Mouse (Mus musculus): ENCODE measurements around the gene Mettl7a1. TPM values are rescaled to one million over a fixed set of nuclear protein-coding genes. Genes with fewer than 3 reads are reported as not detected.
A peak's percentile ranks its signal among the peaks of the same experiment; 100 is the strongest.
"Not testable (repeated sequence)": the region's sequence is repeated elsewhere in the genome, so short reads cannot be mapped to it uniquely, and the experiment has no call there.

The Mettl7a1 gene
- total RNA-seq (2021): 10 to 100 TPM; 45.8 to 48.5 TPM
- long read RNA-seq, partial matches to known transcripts: 0 of 7 reads
- long read RNA-seq, other reads (novel, unspliced or antisense): 3 of 7 reads

DNA sequence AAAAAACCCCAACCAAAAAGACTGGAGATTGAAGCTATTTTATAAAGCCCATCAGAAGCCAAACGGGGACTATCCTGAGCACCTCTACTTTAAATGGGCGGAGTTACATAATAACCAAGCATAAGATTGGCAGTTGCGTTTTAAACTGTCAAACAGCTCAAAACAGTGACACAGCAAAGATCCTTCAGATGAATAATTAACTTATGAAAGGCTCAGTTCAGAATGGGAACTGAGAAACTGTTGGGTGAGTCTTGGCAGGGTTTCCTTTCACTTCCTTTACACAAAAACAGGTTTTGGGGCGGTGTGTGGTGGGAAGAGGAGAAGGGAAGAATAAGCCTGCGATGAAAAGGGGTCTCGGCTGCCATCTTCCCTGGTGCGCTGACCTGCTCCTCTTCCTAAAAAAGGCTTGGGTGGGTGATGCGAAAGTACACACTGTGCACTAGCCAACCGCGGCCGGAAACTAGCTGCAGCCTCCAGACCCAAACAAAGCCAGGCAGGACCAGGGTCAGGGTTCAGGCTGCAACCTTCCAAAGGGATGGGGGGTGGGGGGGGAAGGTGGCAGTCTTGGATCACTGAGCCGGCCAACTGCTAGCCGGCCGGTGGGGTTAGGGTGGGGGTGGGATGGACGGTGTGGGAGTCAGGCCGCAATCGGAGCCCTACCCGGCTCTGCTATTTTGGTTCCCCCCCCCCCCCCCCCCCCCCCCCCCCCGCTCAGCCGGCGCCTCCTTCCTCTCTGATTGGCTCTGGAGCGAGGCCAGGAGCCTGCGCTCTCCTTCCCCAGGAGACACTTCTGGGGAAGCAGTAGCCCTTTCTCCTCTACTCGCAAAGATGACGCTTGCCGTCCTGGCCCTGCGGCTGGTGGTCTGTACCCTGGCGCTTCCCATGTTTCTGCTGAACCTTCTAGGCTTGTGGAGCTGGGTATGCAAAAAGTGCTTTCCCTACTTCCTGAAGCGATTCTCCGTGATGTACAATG, at the start of gene Mettl7a1:
Mettl7a1 (plus strand) TSS at position 122 of the 973 bp plus-strand sequence.
- peak; percentile 75 to 90 for DNase-seq (ENCODE audit: low spot score in 2 of 2)

DNA sequence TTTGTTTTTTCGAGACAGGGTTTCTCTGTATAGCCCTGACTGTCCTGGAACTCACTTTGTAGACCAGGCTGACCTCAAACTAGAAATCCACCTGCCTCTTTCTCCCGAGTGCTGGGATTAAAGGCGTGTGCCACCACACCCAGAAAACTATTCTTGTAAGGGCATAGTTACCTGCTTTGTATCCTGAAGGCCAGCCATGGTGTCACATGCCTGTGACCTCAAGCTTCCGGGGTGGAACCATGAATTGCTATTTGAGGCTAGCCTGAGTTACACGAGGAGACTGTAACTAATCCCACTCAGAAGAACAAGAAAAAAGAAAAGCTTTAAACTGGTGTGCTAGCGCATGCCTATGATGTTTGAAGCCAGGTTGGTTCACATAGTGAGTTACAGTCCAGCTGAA, 47.6 kb upstream of the Mettl7a1 start:
- DNase-seq (ENCODE audit: low spot score in 2 of 2): no peak

DNA sequence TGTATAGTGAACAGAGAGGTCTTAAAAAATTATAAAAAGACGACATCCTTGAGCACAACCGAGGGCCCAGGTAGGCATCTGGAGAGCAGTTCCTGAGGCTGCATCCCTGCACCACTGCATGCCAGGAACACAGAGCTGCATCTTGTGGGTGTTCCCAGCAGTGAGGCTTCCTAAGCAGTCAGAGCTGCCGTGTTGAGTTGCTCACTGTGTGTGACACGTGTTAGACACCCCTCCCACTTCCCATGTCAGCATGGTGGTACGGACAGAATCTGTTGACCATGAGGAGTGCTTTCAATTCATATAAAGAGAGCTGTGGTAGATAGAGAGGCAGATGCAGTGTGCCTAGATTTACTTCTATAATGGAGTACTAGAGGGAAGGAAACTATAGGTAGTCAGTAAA, 46.6 kb upstream of the Mettl7a1 start:
- no peak for DNase-seq (ENCODE audit: low spot score in 2 of 2)

DNA sequence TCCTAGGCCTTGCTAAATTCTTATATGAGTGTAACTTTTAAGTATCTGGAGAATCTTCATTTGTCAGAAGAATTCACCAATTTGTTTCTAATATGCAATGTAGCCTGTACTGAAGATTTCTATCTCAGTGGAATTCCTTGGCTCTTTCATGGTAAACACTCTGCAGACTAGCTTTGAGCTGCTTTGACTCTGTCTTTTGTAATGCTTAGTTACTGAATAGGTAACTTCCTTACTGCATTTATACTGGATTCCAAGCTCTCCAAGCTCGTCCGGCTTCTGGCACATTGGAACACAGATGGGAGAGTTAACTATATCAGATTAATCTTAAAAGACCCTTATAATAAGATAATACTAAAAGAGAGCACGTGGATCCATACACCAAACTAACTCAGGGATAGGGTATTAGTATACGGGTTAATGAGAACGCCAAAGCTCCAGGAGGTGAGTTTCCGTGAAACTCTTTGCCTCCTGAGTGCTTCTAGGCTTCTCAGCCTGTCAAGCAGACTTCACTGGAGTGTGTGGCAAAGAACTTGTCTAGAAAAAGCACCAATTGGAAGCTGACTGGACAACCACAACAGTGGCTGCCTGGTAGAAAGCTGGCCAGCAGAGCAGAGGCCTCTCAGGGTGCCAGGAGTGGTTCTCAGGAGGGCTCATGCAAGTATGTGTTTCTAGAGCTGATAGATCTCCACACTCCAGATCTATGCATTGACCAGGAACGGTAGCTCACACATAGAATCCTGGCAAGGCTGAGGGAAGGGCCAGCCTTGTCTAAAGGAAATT, 45.1 kb upstream of the Mettl7a1 start:
- DNase-seq (ENCODE audit: low spot score in 2 of 2): no peak

DNA sequence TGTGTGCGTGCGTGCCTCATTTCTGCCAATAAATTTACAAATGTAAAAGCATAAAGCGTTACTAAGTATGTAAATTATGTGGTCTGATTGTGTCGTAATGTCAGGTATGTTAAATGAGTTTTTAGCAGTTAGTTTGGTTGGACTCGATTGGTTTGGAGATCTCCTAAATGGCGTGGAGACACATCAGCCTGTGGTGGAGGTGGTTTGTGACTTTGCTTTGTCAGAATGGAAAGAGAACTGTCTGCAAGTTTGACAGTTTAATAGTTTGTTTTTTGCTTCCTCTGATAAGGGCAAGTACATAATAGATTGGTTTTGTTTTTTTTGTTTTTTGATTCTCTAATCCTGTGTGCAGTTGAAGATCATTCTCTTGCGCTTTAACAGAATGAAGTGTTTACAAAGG, 43.6 kb upstream of the Mettl7a1 start:
- not testable (repeated sequence) for DNase-seq (ENCODE audit: low spot score in 2 of 2)

DNA sequence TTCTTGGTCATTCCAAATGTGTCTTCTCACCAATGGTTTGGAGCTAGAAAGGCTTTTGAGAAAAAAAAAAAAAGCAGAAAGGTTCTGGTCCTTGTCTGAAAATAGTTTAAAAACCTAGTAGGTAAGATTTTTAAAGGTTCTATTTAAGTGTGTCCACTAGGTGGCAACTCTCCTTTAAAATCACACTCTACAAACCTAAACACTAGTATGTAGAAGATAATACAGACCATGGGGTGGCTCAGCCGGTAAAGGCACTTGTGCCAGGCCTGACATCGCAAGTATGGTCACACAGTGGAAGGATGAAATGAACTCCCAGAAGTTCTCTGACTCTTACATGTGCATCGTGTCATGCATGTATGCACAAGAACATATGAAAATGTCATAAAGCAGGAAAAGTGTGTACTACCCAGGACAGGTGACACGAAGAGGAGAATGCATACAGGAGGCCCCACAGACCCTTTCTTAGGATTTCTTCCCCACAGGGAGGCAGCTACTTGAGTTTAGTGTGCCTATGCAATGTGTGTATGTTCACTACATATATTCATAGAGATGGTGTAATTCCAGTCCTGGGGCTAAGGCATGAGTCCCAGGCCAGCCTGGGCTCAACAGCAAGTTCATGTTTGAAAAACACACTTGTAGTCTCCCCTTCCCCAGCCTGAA, 40.6 kb upstream of the Mettl7a1 start:
- DNase-seq (ENCODE audit: low spot score in 2 of 2): peak in 1 of 2 experiments; percentile 28

DNA sequence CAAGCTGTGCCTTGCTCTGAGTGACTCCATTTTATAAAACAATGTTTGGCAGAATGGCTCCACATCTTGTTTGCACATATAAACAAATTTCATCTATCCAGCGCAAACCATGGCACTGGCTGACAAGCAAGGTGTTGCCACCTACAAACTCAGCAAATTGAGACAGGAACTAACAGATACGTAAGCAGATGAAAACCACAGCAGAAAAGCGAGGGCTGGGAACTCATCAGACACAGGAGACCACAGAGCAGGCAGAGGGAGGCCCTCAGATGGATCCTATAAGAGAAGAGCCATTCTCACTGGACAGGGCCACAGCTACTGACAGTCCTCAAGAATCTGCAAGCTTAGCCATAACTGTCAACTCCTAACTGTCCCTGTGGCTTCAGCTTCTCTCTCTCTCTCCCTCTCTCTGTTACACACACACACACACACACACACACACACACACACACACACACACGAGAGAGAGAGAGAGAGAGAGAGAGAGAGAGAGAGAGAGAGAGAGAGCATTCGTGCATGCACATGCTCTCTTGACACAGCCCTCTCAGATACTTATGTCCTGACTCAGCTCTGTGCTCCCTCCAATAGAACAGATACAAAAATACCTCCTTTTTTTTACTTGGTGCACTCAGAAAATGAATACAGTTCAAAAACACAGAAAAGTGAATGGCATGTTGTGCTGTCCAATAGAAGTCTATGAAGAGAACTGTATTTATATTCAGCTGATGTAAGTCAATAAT, 38.2 kb upstream of the Mettl7a1 start:
- no peak for DNase-seq (ENCODE audit: low spot score in 2 of 2)

DNA sequence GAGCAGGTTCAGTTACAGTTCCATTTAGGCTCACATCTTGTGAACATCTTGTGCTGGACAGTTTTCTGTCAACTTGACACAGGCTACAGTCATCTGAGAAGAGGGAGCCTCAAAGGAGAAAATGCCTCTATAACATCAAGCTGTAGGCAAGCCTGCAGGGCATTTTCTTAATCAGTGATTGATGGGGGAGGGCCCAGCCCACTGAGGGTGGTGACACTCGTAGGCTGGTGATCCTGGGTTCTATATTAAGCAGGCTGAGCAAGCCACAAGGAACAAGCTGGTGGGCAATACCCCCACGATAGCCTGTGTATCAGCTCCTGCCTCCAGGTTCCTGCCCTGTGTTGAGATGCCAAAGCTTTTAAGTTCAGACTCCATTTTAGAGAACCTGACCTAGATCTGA, 35.0 kb upstream of the Mettl7a1 start:
- no peak for DNase-seq (ENCODE audit: low spot score in 2 of 2)

DNA sequence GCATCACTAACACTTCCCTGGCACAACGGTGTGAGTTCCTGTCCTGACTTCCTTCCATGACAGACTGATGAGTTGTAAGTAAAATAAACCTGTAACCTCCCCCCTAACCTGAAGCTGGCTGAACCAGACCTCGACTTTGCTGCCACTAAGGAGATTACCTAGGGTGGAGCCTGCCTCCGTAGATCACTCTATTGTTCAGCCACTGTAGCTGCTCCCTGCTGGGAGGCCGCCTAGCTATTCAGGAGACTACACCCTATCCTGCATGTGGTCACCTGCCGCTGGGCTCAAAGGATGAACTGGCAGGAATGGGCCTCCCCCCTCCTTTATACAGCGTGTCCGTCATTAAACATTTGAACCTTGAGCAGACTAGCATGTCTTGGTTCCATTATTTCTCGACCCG, 34.2 kb upstream of the Mettl7a1 start:
- DNase-seq (ENCODE audit: low spot score in 2 of 2): no peak

DNA sequence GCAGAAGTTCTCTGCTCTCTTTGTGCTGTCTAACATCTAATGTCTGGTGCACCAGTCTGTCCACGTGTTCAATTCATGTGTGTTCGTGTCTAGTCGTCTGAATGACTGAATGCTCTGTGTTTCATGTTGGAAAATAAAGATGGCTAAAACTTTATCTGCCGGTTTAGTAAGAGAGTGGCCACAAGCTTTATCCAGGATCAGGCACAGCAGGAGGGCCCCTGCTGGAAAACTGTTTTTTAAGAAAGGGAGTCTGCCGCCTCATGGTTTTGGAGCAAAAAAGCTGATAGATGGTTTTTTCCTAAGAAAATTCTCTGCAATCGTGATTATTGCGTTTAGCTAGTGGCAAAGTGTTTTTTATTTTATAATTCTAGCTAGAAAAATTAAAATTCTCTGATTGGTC, 33.3 kb upstream of the Mettl7a1 start:
- DNase-seq (ENCODE audit: low spot score in 2 of 2): not testable (repeated sequence)

DNA sequence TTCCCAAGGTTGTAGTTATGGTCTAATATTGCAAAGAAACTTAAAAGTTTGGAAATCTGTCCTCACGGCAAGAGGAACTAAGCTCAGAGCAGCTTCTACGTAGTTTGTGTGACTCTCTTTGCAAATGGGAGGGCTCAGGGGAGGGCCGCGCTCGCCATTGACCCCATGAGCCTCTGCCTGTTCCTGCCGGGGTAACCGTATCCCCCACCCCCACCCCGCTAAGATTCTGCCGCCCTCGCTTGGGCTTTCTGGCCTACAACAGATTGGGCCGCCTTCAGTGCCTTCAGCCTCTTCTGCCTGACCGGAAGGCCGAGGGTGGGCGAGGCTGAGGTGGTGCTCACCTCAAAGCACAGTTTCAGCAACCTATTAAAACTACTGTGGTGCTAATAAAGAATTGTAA, 32.5 kb upstream of the Mettl7a1 start:
- no peak for DNase-seq (ENCODE audit: low spot score in 2 of 2)

DNA sequence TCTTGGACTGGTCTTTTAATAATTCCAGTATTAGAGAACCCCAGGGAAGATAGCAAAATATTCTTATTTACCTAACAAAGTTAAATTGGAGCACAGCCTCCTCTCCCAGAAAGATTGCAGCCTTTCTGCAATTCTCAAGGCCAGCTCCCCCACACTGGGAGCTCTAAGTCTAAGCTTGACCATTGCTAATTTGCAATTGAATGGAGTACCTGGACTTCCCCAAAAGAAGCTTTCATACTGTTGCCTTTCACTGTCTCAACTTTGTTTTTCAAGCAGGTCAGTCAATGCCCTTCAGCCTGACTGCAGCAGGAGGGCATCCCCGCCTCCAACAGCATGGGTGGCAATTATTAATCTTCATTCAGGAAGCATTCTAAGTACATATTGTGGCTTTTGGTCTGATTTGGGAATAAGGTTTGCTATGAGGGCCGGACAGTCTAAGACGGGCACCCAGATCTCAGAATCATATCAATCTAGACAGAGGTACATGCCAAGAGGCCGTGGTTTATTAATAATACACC, 30.1 kb upstream of the Mettl7a1 start:
- not testable (repeated sequence) for DNase-seq (ENCODE audit: low spot score in 2 of 2)

DNA sequence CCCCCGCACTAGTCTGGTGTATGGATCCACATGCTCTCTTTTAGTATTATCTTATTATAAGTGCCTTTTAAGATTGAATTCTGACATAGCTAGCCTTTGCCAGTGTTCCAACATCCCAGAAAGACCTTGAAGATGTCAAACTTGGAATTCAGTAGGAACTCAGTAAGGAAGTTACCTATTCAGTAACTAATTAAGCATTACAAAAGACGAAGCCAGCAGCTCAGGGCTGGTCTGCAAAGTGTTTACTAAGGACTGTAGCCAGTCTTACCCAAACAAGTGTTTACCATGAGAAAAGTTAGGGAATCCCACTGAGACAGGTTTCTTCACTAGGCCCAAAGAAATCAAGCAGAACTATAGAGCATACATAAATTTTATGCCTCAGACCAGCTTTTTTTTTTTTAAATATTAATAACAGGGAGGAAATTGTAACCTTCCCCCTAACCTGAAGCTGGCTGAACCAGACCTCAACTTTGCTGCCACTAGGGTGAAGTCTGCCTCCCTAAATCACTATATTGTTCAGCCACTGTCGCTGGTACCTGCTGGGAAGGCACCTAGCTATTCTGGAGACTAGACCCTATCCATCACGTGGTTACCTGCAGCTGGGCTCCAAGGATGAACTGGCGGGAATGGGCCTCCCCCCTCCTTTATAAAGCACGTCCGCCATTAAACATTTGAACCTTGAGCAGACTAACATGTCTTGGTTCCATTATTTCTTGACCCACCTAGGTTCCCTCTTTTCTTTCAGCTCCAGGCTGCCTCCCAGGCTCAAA, 29.0 kb upstream of the Mettl7a1 start:
- no peak for DNase-seq (ENCODE audit: low spot score in 2 of 2)

DNA sequence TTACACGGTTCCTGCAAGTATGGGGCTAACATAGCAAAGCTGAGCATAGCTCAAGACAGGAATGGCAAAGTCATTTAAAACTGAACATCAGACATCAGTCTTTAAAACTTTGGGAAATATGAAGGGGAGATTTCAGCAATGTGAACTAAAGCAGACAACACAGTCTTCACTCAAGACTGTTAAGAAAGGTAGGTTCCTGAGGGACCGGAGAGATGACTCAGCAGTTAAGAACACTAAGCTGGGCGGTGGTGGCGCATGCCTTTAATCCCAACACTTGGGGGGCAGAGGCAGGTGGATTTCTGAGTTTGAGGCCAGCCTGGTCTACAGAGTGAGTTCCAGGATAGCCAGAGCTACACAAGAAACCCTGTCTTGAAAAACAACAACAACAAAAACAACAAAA, 27.5 kb upstream of the Mettl7a1 start:
- no peak for DNase-seq (ENCODE audit: low spot score in 2 of 2)

DNA sequence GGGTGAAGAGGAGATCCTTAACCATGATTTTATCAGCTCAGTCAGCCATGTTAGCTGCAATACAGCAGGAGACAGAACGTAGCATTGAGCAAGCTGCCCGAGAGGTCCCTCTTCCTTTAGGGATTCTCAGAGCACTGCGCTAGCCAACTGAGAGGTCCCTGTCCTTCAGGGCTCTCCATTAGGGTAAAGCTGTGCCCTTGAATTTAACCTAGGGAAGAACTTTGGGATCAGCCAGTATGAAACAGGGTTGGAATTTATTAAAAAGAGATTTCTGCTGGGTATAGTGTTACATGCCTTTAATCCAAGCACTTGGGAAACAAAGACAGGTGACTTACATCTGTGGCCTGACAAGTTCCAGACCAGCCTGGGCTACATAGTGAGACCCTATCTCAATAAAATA, 26.4 kb upstream of the Mettl7a1 start:
- DNase-seq (ENCODE audit: low spot score in 2 of 2): no peak

DNA sequence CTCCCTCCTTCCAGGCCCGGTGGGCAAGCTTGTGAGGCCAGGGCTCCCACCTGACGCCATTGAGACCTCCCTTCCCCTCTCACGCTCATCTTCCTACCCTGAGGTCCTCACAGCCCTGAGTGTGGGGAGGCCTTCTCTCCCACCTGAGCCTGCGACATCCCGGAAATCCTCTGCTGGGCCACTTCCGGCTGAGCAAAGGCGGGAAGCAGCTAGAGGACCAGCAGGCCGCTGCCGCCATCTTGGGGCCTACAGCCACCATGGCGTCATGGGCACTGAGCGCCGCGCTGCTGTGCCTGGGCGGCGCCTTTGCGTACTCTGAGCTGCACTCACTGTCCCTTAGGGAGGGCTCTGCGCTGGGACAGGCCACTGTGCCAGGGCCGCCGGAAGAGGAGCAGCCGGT, 23.3 kb upstream of the Mettl7a1 start, which contains the start of gene Tmprss12:
Tmprss12 (plus strand) TSS at position 212 of the 400 bp plus-strand sequence.
- DNase-seq (ENCODE audit: low spot score in 2 of 2): no peak

DNA sequence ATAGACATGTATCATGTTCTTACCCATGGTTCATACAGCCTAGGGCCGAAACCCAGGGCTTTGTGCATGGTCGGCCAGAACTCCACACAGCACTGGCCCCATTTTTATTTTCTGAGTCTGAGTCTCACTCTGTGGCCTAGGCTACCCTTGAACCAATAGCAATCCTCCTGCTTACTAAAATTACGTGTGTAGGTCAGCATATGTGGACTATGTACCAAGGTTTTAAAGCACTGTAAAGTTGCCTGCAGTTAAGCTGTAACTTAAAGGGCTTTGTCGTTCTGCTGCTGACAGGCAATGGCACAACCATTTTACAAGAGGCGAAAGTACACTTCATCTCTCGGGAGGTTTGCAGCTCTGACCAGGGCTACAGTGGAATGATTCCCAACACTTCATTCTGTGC, 15.0 kb upstream of the Mettl7a1 start:
- DNase-seq (ENCODE audit: low spot score in 2 of 2): no peak

DNA sequence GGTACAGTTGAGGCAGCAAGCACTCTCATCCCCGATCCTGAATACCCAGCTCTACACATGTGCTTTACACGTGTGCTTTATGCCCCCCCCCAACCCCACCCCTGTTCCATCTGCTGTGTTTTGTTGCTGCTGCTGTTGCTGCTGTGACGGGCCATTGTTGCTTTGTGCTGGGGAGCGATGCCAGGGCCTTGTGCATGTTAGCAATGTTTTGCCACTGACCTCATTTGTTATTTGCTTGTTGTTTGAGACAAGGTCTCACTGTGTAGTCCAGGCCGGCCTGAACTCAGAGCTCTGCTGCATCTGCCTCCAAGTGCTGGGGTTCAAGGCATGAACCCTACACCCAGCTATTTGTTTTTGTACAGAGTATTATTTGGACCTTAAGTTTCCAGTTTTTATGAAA, 13.1 kb upstream of the Mettl7a1 start:
- DNase-seq (ENCODE audit: low spot score in 2 of 2): peak in 1 of 2 experiments; percentile 62

DNA sequence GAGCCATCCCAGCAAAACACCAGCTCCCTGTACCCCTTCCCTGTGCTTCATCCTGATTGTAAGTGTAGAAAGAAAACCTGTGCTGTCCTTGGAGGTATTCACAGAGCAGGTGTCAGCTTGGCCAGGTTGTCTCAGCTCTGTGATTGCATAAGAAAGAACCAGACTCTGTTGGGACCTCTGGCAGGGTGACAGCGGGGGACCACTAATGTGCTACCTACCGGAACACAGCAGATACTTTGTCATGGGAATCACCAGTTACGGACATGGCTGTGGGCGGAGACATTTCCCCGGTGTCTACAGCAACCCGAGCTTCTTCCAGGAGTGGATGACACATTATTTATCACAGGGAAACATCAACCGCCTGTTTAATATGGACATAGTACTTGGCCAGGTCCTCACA, 11.6 kb upstream of the Mettl7a1 start:
- no peak for DNase-seq (ENCODE audit: low spot score in 2 of 2)

DNA sequence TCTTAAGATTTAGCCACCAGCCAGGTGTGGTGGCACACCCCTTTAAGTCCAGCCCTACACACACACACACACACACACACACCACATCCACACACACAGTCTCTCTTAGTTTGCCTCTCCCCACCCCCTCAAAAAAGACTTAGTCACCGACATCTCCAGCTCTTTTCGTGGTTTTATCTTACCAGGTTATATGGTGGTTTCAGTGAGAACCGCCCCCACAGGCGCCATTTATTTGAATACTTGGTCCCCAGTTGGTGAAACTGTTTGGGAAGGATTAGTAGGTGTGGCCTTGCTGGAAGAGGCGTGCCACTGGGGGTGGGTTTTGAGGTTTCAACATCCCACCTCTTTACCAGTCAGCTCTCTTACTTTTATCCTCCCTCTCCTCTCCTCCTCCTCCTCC, 6.1 kb upstream of the Mettl7a1 start:
- DNase-seq (ENCODE audit: low spot score in 2 of 2): no peak
